Mouse (Mus musculus): ENCODE measurements around the gene Smap2. TPM values are rescaled to one million over a fixed set of nuclear protein-coding genes. Genes with fewer than 3 reads are reported as not detected.

Smap2 gene
- polyA plus RNA-seq, 1 experiment from 2014 or later: 14.1 TPM

- no peaks in the 10 kb centered on the region for H3K9me3 ChIP-seq (replicated peaks; ENCODE audit: low read length)
- WGBS: 80% methylated on average over 2 of the region's 2 CpGs
- peak; percentile 26 for DNase-seq (ENCODE audit: low spot score)
- H3K4me1 ChIP-seq (replicated peaks; ENCODE audit: insufficient read depth, low read length): no peaks in the 10 kb centered on the region
- H3K36me3 ChIP-seq (ENCODE audit: insufficient read depth, low read length): no peaks in the 10 kb centered on the region
- no peak overlapping the region for H3K4me3 ChIP-seq (replicated peaks; ENCODE audit: low read depth, low read length)
- no peak overlapping the region for H3K27ac ChIP-seq
- H3K4me2 ChIP-seq (ENCODE audit: low read length): no peak overlapping the region
- no peak for ATAC-seq (replicated peaks; ENCODE audit: low FRiP score, low read depth)
- TF ChIP-seq CTCF (IDR thresholded peaks at IDR 0.05; ENCODE audit: low read depth): peak; percentile 54; the same call in 1 of the 2 replicates
- no peaks in the 10 kb centered on the region for H3K27me3 ChIP-seq (ENCODE audit: insufficient read depth, low read length)
- no peak overlapping the region for H3K9ac ChIP-seq (ENCODE audit: low read depth, low read length)
Observed at GRCm38 (mm10) chr4:121033006-121033405, 16.0 kb upstream of the Smap2 start.

GRCm38 (mm10) chr4:121031440-121031839, 14.4 kb upstream of the Smap2 start:
- Histone ChIP-seq H3K36me3 (ENCODE audit: insufficient read depth, low read length) (no peaks in the 10 kb centered on the region), H3K27me3 (ENCODE audit: insufficient read depth, low read length) (no peaks in the 10 kb centered on the region), H3K4me2 (ENCODE audit: low read length) (no peak overlapping the region), H3K9me3 (replicated peaks; ENCODE audit: low read length) (no peaks in the 10 kb centered on the region), H3K4me3 (replicated peaks; ENCODE audit: low read depth, low read length) (no peak overlapping the region), H3K9ac (ENCODE audit: low read depth, low read length) (no peak overlapping the region), H3K27ac (no peak overlapping the region), H3K4me1 (replicated peaks; ENCODE audit: insufficient read depth, low read length) (no peaks in the 10 kb centered on the region)
- 37% methylated on average over 4 of the region's 4 CpGs for WGBS
- TF ChIP-seq CTCF (IDR thresholded peaks at IDR 0.05; ENCODE audit: low read depth): peak; percentile 62
- no peak for ATAC-seq (replicated peaks; ENCODE audit: low FRiP score, low read depth)
- DNase-seq (ENCODE audit: low spot score): peak; percentile 21

- Histone ChIP-seq H3K4me2 (ENCODE audit: low read length) (no peak overlapping the region), H3K4me1 (replicated peaks; ENCODE audit: insufficient read depth, low read length) (no peaks in the 10 kb centered on the region), H3K9ac (ENCODE audit: low read depth, low read length) (no peak overlapping the region), H3K27me3 (ENCODE audit: insufficient read depth, low read length) (no peaks in the 10 kb centered on the region), H3K27ac (no peak overlapping the region), H3K36me3 (ENCODE audit: insufficient read depth, low read length) (no peaks in the 10 kb centered on the region), H3K9me3 (replicated peaks; ENCODE audit: low read length) (no peaks in the 10 kb centered on the region), H3K4me3 (replicated peaks; ENCODE audit: low read depth, low read length) (no peak overlapping the region)
- no peak for DNase-seq (ENCODE audit: low spot score)
- 81% methylated on average over 3 of the region's 3 CpGs for WGBS
- no peak for ATAC-seq (replicated peaks; ENCODE audit: low FRiP score, low read depth)
- peak; percentile 48 for TF ChIP-seq CTCF (IDR thresholded peaks at IDR 0.05; ENCODE audit: low read depth)
Observed at GRCm38 (mm10) chr4:121029632-121030031, 12.6 kb upstream of the Smap2 start.

GRCm38 (mm10) chr4:121028659-121029392, 11.8 kb upstream of the Smap2 start:
- no peak overlapping the region for H3K4me3 ChIP-seq (replicated peaks; ENCODE audit: low read depth, low read length)
- H3K27ac ChIP-seq: no peak overlapping the region
- no peak overlapping the region for H3K9ac ChIP-seq (ENCODE audit: low read depth, low read length)
- H3K4me1 ChIP-seq (replicated peaks; ENCODE audit: insufficient read depth, low read length): no peaks in the 10 kb centered on the region
- ATAC-seq (replicated peaks; ENCODE audit: low FRiP score, low read depth) (no peak), DNase-seq (ENCODE audit: low spot score) (peak; percentile 65)
- H3K4me2 ChIP-seq (ENCODE audit: low read length): no peak overlapping the region
- H3K36me3 ChIP-seq (ENCODE audit: insufficient read depth, low read length): no peaks in the 10 kb centered on the region
- TF ChIP-seq CTCF (IDR thresholded peaks at IDR 0.05; ENCODE audit: low read depth): peak; percentile 87
- 28% methylated on average over 14 of the region's 14 CpGs for WGBS
- no peaks in the 10 kb centered on the region for H3K9me3 ChIP-seq (replicated peaks; ENCODE audit: low read length)
- H3K27me3 ChIP-seq (ENCODE audit: insufficient read depth, low read length): no peaks in the 10 kb centered on the region

- H3K9ac ChIP-seq (ENCODE audit: low read depth, low read length): no peak overlapping the region
- TF ChIP-seq CTCF (IDR thresholded peaks at IDR 0.05; ENCODE audit: low read depth): no peak
- H3K4me3 ChIP-seq (replicated peaks; ENCODE audit: low read depth, low read length): no peak overlapping the region
- no peaks in the 10 kb centered on the region for H3K36me3 ChIP-seq (ENCODE audit: insufficient read depth, low read length)
- H3K27me3 ChIP-seq (ENCODE audit: insufficient read depth, low read length): no peaks in the 10 kb centered on the region
- no peak overlapping the region for H3K4me2 ChIP-seq (ENCODE audit: low read length)
- no peaks in the 10 kb centered on the region for H3K9me3 ChIP-seq (replicated peaks; ENCODE audit: low read length)
- H3K27ac ChIP-seq: no peak overlapping the region
- DNase-seq (ENCODE audit: low spot score): no peak
- WGBS: 68% methylated on average over 1 of the region's 1 CpGs
- ATAC-seq (replicated peaks; ENCODE audit: low FRiP score, low read depth): no peak
- no peaks in the 10 kb centered on the region for H3K4me1 ChIP-seq (replicated peaks; ENCODE audit: insufficient read depth, low read length)
Observed at GRCm38 (mm10) chr4:121028146-121028545, 11.1 kb upstream of the Smap2 start.

GRCm38 (mm10) chr4:121025681-121026080, 8.6 kb upstream of the Smap2 start:
- H3K27me3 ChIP-seq (ENCODE audit: insufficient read depth, low read length): no peaks in the 10 kb centered on the region
- H3K9me3 ChIP-seq (replicated peaks; ENCODE audit: low read length): no peaks in the 10 kb centered on the region
- no peak overlapping the region for H3K9ac ChIP-seq (ENCODE audit: low read depth, low read length)
- no peak for TF ChIP-seq CTCF (IDR thresholded peaks at IDR 0.05; ENCODE audit: low read depth)
- WGBS: 45% methylated on average over 2 of the region's 2 CpGs
- DNase-seq (ENCODE audit: low spot score) (no peak), ATAC-seq (replicated peaks; ENCODE audit: low FRiP score, low read depth) (no peak)
- no peak overlapping the region for H3K4me2 ChIP-seq (ENCODE audit: low read length)
- no peaks in the 10 kb centered on the region for H3K36me3 ChIP-seq (ENCODE audit: insufficient read depth, low read length)
- no peaks in the 10 kb centered on the region for H3K4me1 ChIP-seq (replicated peaks; ENCODE audit: insufficient read depth, low read length)
- H3K4me3 ChIP-seq (replicated peaks; ENCODE audit: low read depth, low read length): no peak overlapping the region
- H3K27ac ChIP-seq: no peak overlapping the region
